Mouse (Mus musculus) spleen, postnatal 4 days (tissue): ENCODE measurements around the gene Usp49.
A peak's percentile ranks its signal among the peaks of the same experiment; 100 is the strongest.
"Not testable (repeated sequence)": the region's sequence is repeated elsewhere in the genome, so short reads cannot be mapped to it uniquely, and the experiment has no call there.

Experiments
- DNase-seq, 2 experiments: peaks; one replicate each; pipeline ENCODE4 v3.0.0; 2022; ENCODE audit warnings: low spot score in 2 of 2

Gene Usp49

GRCm38 (mm10) chr17:47646683-47647082 lies 16.2 kb downstream of the Usp49 start:
- DNase-seq: peak; percentile 72 to 86

- DNase-seq: no peak
Measured at GRCm38 (mm10) chr17:47648966-47649365, 18.5 kb downstream of the Usp49 start.

- DNase-seq: no peak
Measured at GRCm38 (mm10) chr17:47651953-47652352, 21.5 kb downstream of the Usp49 start.

- not testable (repeated sequence) for DNase-seq
Measured at GRCm38 (mm10) chr17:47654346-47654745, 23.9 kb downstream of the Usp49 start.

- no peak for DNase-seq
Measured at GRCm38 (mm10) chr17:47655697-47656096, 25.2 kb downstream of the Usp49 start.

- DNase-seq: no peak
Measured at GRCm38 (mm10) chr17:47657901-47658300, 27.4 kb downstream of the Usp49 start.

GRCm38 (mm10) chr17:47658741-47659243 lies 28.3 kb downstream of the Usp49 start:
- DNase-seq: no peak

- no peak for DNase-seq
Measured at GRCm38 (mm10) chr17:47663009-47663713, 32.7 kb downstream of the Usp49 start.

- no peak for DNase-seq
Measured at GRCm38 (mm10) chr17:47664474-47664873, 34.0 kb downstream of the Usp49 start.

GRCm38 (mm10) chr17:47669166-47669565 lies 38.7 kb downstream of the Usp49 start:
- DNase-seq: no peak

GRCm38 (mm10) chr17:47671988-47672310 lies 41.5 kb downstream of the Usp49 start:
- no peak for DNase-seq

GRCm38 (mm10) chr17:47672311-47673111 lies 42.0 kb downstream of the Usp49 start:
- peak in 1 of 2 experiments; percentile 67 for DNase-seq

GRCm38 (mm10) chr17:47676581-47676980 lies 46.1 kb downstream of the Usp49 start:
- peak; percentile 50 to 79 for DNase-seq

- DNase-seq: no peak
Measured at GRCm38 (mm10) chr17:47678238-47678637, 47.7 kb downstream of the Usp49 start.

GRCm38 (mm10) chr17:47678702-47679101 lies 48.2 kb downstream of the Usp49 start:
- DNase-seq: no peak

- DNase-seq: no peak
Measured at GRCm38 (mm10) chr17:47682836-47683235, 52.3 kb downstream of the Usp49 start.

- peak; percentile 91 to 94 for DNase-seq
Measured at GRCm38 (mm10) chr17:47687409-47688343, 57.2 kb downstream of the Usp49 start.

GRCm38 (mm10) chr17:47688344-47688607 lies 57.8 kb downstream of the Usp49 start, which contains the start of gene Tomm6:
Gene Tomm6 (minus strand): TSS chr17:47688386.
- DNase-seq: no peak

GRCm38 (mm10) chr17:47688608-47689575 lies 58.4 kb downstream of the Usp49 start, which contains the start of gene Frs3:
Gene Frs3 (plus strand): TSS chr17:47689030.
- DNase-seq: peak; percentile 65 to 84

- no peak for DNase-seq
Measured at GRCm38 (mm10) chr17:47689894-47690293, 59.4 kb downstream of the Usp49 start.

GRCm38 (mm10) chr17:47691650-47692049 lies 61.2 kb downstream of the Usp49 start:
- DNase-seq: no peak
